Mouse (Mus musculus): Measurements from ENCODE around the gene Dpy30. TPM values are rescaled to one million over a fixed set of nuclear protein-coding genes. Genes with fewer than 3 reads are reported as not detected.

The Dpy30 gene
- polyA plus RNA-seq, 1 experiment: 57.9 TPM

GRCm38 (mm10) chr17:74290198-74290597 is 33.5 kb downstream of the Dpy30 start:
- TF ChIP-seq USF1 (IDR thresholded peaks at IDR 0.05; ENCODE audit: low read depth) (no peak), TCF12 (IDR thresholded peaks at IDR 0.05; ENCODE audit: insufficient read depth, poor library complexity, severe bottlenecking) (no peak), TCF3 (IDR thresholded peaks at IDR 0.05; ENCODE audit: insufficient read length, low read depth) (no peak), MYOD1 (IDR thresholded peaks at IDR 0.05; ENCODE audit: control insufficient read depth in 1 of 3, insufficient read length in 2 of 3, low read depth in 2 of 3) (no peak), REST (IDR thresholded peaks at IDR 0.05; ENCODE audit: insufficient read depth, insufficient read length) (no peak), MYOG (IDR thresholded peaks at IDR 0.05; ENCODE audit: control insufficient read depth in 1 of 3, insufficient read depth in 1 of 3, insufficient read length in 2 of 3, low read depth in 2 of 3) (no peak), POLR2A (IDR thresholded peaks at IDR 0.05; ENCODE audit: insufficient read length, low read depth) (no peak), CEBPB (IDR thresholded peaks at IDR 0.05; ENCODE audit: insufficient read depth, poor library complexity, severe bottlenecking) (no peak)

GRCm38 (mm10) chr17:74288626-74289025 is 35.1 kb downstream of the Dpy30 start:
- Histone ChIP-seq H3K4me3 (no peak overlapping the region), H3K79me2 (ENCODE audit: control insufficient read depth, insufficient read depth) (peaks cover 95% of the 10 kb centered on the region), H3ac (ENCODE audit: control insufficient read depth, insufficient read length) (no peak overlapping the region), H3K4me2 (ENCODE audit: low read depth) (peak overlapping the region; percentile 20), H3K36me3 (ENCODE audit: control insufficient read depth, insufficient read depth) (no peaks in the 10 kb centered on the region), H3K27me3 (ENCODE audit: control insufficient read depth, insufficient read depth, insufficient read length) (no peaks in the 10 kb centered on the region)
- TF ChIP-seq E2F4 (IDR thresholded peaks at IDR 0.05; ENCODE audit: insufficient read depth) (no peak), MAX (IDR thresholded peaks at IDR 0.05; ENCODE audit: low read depth) (no peak), TCF12 (IDR thresholded peaks at IDR 0.05; ENCODE audit: insufficient read depth, poor library complexity, severe bottlenecking) (no peak), POLR2A (IDR thresholded peaks at IDR 0.05; ENCODE audit: insufficient read length, low read depth) (no peak), USF1 (IDR thresholded peaks at IDR 0.05; ENCODE audit: low read depth) (no peak), SRF (IDR thresholded peaks at IDR 0.05; ENCODE audit: control insufficient read depth, insufficient read length, low read depth) (no peak), POLR2AphosphoS2 (IDR thresholded peaks at IDR 0.05; ENCODE audit: insufficient read length, low read depth) (no peak), MYOD1 (IDR thresholded peaks at IDR 0.05; ENCODE audit: control insufficient read depth in 1 of 3, insufficient read length in 2 of 3, low read depth in 2 of 3) (no peak), REST (IDR thresholded peaks at IDR 0.05; ENCODE audit: insufficient read depth, insufficient read length) (no peak), MYOG (IDR thresholded peaks at IDR 0.05; ENCODE audit: control insufficient read depth in 1 of 3, insufficient read depth in 1 of 3, insufficient read length in 2 of 3, low read depth in 2 of 3) (no peak)

More at GRCm38 (mm10) chr17:74290198-74290597, 33.5 kb downstream of the Dpy30 start:
- Histone ChIP-seq H3K27me3 (ENCODE audit: control insufficient read depth, insufficient read depth, insufficient read length) (no peaks in the 10 kb centered on the region), H3K4me2 (ENCODE audit: low read depth) (peak overlapping the region; percentile 81), H3K4me3 (no peak overlapping the region), H3K79me2 (ENCODE audit: control insufficient read depth, insufficient read depth) (peaks cover 86% of the 10 kb centered on the region), H3ac (ENCODE audit: control insufficient read depth, insufficient read length) (no peak overlapping the region), H3K36me3 (ENCODE audit: control insufficient read depth, insufficient read depth) (no peaks in the 10 kb centered on the region)

GRCm38 (mm10) chr17:74286140-74286730 is 37.5 kb downstream of the Dpy30 start:
- Histone ChIP-seq H3K79me2 (ENCODE audit: control insufficient read depth, insufficient read depth) (peaks cover 95% of the 10 kb centered on the region), H3K4me2 (ENCODE audit: low read depth) (no peak overlapping the region), H3K4me3 (no peak overlapping the region), H3K36me3 (ENCODE audit: control insufficient read depth, insufficient read depth) (no peaks in the 10 kb centered on the region), H3K27me3 (ENCODE audit: control insufficient read depth, insufficient read depth, insufficient read length) (no peaks in the 10 kb centered on the region), H3ac (ENCODE audit: control insufficient read depth, insufficient read length) (no peak overlapping the region)
- TF ChIP-seq USF1 (IDR thresholded peaks at IDR 0.05; ENCODE audit: low read depth): no peak
- TF ChIP-seq MYOD1 (IDR thresholded peaks at IDR 0.05; ENCODE audit: control insufficient read depth in 1 of 3, insufficient read length in 2 of 3, low read depth in 2 of 3): no peak
- TF ChIP-seq CEBPB (IDR thresholded peaks at IDR 0.05; ENCODE audit: insufficient read depth, poor library complexity, severe bottlenecking): no peak
- no peak for TF ChIP-seq E2F4 (IDR thresholded peaks at IDR 0.05; ENCODE audit: insufficient read depth)
- TF ChIP-seq REST (IDR thresholded peaks at IDR 0.05; ENCODE audit: insufficient read depth, insufficient read length): no peak
- TF ChIP-seq TCF12 (IDR thresholded peaks at IDR 0.05; ENCODE audit: insufficient read depth, poor library complexity, severe bottlenecking): no peak
- no peak for TF ChIP-seq POLR2A (IDR thresholded peaks at IDR 0.05; ENCODE audit: insufficient read length, low read depth)
- no peak for TF ChIP-seq MYOG (IDR thresholded peaks at IDR 0.05; ENCODE audit: control insufficient read depth in 1 of 3, insufficient read depth in 1 of 3, insufficient read length in 2 of 3, low read depth in 2 of 3)
- no peak for TF ChIP-seq POLR2AphosphoS2 (IDR thresholded peaks at IDR 0.05; ENCODE audit: insufficient read length, low read depth)
- TF ChIP-seq MAX (IDR thresholded peaks at IDR 0.05; ENCODE audit: low read depth): no peak

GRCm38 (mm10) chr17:74285730-74286129 is 38.0 kb downstream of the Dpy30 start:
- no peak overlapping the region for H3K4me3 ChIP-seq
- TF ChIP-seq TCF12 (IDR thresholded peaks at IDR 0.05; ENCODE audit: insufficient read depth, poor library complexity, severe bottlenecking) (no peak), E2F4 (IDR thresholded peaks at IDR 0.05; ENCODE audit: insufficient read depth) (no peak), POLR2A (IDR thresholded peaks at IDR 0.05; ENCODE audit: insufficient read length, low read depth) (no peak), CEBPB (IDR thresholded peaks at IDR 0.05; ENCODE audit: insufficient read depth, poor library complexity, severe bottlenecking) (no peak), MAX (IDR thresholded peaks at IDR 0.05; ENCODE audit: low read depth) (no peak), POLR2AphosphoS2 (IDR thresholded peaks at IDR 0.05; ENCODE audit: insufficient read length, low read depth) (no peak), REST (IDR thresholded peaks at IDR 0.05; ENCODE audit: insufficient read depth, insufficient read length) (no peak), MYOD1 (IDR thresholded peaks at IDR 0.05; ENCODE audit: control insufficient read depth in 1 of 3, insufficient read length in 2 of 3, low read depth in 2 of 3) (no peak), TCF3 (IDR thresholded peaks at IDR 0.05; ENCODE audit: insufficient read length, low read depth) (no peak), SRF (IDR thresholded peaks at IDR 0.05; ENCODE audit: control insufficient read depth, insufficient read length, low read depth) (no peak), MYOG (IDR thresholded peaks at IDR 0.05; ENCODE audit: control insufficient read depth in 1 of 3, insufficient read depth in 1 of 3, insufficient read length in 2 of 3, low read depth in 2 of 3) (no peak), USF1 (IDR thresholded peaks at IDR 0.05; ENCODE audit: low read depth) (no peak)

More at GRCm38 (mm10) chr17:74285730-74286129, 38.0 kb downstream of the Dpy30 start:
- H3K79me2 ChIP-seq (ENCODE audit: control insufficient read depth, insufficient read depth): peaks cover 97% of the 10 kb centered on the region
- H3ac ChIP-seq (ENCODE audit: control insufficient read depth, insufficient read length): no peak overlapping the region
- H3K27me3 ChIP-seq (ENCODE audit: control insufficient read depth, insufficient read depth, insufficient read length): no peaks in the 10 kb centered on the region
- no peaks in the 10 kb centered on the region for H3K36me3 ChIP-seq (ENCODE audit: control insufficient read depth, insufficient read depth)
- no peak overlapping the region for H3K4me2 ChIP-seq (ENCODE audit: low read depth)
